Mouse (Mus musculus) colon, adult 2 months (tissue): Measurements from ENCODE around the gene Csf2rb. TPM values are rescaled to one million over a fixed set of nuclear protein-coding genes. Genes with fewer than 3 reads are reported as not detected.

ENCODE experiments used
- polyA plus RNA-seq: library from polyadenylated mRNA; depleted of rRNA; stranded (reverse); fragments of >200 nt; gene quantifications from 2 replicates; pipeline ENCODE4 v1.2.3, GENCODE M21; 2012; rRNA removed

Csf2rb gene
- polyA plus RNA-seq = 6.3 and 6.5 TPM in 2 replicates

GRCm38 (mm10) chr15:78325671-78326339 lies at the start of gene Csf2rb:
Csf2rb (plus strand) TSS chr15:78325752.

GRCm38 (mm10) chr15:78305341-78305933 lies 20.1 kb upstream of the Csf2rb start, which contains the start of gene Csf2rb2:
Csf2rb2 (minus strand) TSS chr15:78305721.

GRCm38 (mm10) chr15:78395478-78395962 lies 70.0 kb downstream of the Csf2rb start, which contains the start of gene Tex33:
Tex33 (minus strand) TSS chr15:78395912.

Other genes starting within 250 kb of the Csf2rb start
- gene Cacng2, start 205.7 kb upstream of the Csf2rb start, polyA plus RNA-seq = 0.02 TPM in 1 of 2 replicates, not detected in the other
- 32.4 and 42.4 TPM in 2 replicates for gene Ift27, start 151.6 kb upstream of the Csf2rb start, polyA plus RNA-seq
- not detected in 2 replicates for gene Pvalb, start 119.4 kb upstream of the Csf2rb start, polyA plus RNA-seq
- gene Ncf4, start 81.0 kb upstream of the Csf2rb start, polyA plus RNA-seq = 8.7 and 9.7 TPM in 2 replicates
- gene Csf2rb2, start 20.0 kb upstream of the Csf2rb start, polyA plus RNA-seq = 3.2 and 3.4 TPM in 2 replicates
- gene Tex33, start 70.2 kb downstream of the Csf2rb start, polyA plus RNA-seq = not detected in 2 replicates
- 317 and 398 TPM in 2 replicates for gene Tst, start 80.2 kb downstream of the Csf2rb start, polyA plus RNA-seq
- gene Mpst, start 80.7 kb downstream of the Csf2rb start, polyA plus RNA-seq = 522 and 598 TPM in 2 replicates
- gene Kctd17, start 102.8 kb downstream of the Csf2rb start, polyA plus RNA-seq = 203 and 318 TPM in 2 replicates
- gene Tmprss6, start 142.9 kb downstream of the Csf2rb start, polyA plus RNA-seq = 0.12 and 0.14 TPM in 2 replicates
- 3.0 and 5.5 TPM in 2 replicates for gene Il2rb, start 169.5 kb downstream of the Csf2rb start, polyA plus RNA-seq
- 58.7 and 70.4 TPM in 2 replicates for gene C1qtnf6, start 205.7 kb downstream of the Csf2rb start, polyA plus RNA-seq
- 0.73 and 1.5 TPM in 2 replicates for gene Sstr3, start 218.9 kb downstream of the Csf2rb start, polyA plus RNA-seq
- 87.5 and 100 TPM in 2 replicates for gene Rac2, start 247.0 kb downstream of the Csf2rb start, polyA plus RNA-seq